Mouse (Mus musculus) gastrocnemius, adult 18-20 months (tissue): ENCODE measurements around the gene Grik3. TPM values are rescaled to one million over a fixed set of nuclear protein-coding genes. Genes with fewer than 3 reads are reported as not detected.

Source experiments
- DNase-seq: peaks from one replicate; pipeline ENCODE4 v3.0.0; 2021; ENCODE audit warnings: low spot score
- long read RNA-seq, 2 experiments: library from polyadenylated mRNA; stranded (forward); transcript quantifications; one replicate each; pipeline ENCODE4 v2.0.0; 2021
- total RNA-seq, 2 experiments: library from RNA; stranded (reverse); gene quantifications; 2 replicates each; pipeline ENCODE4 v1.2.3; 2021

Gene Grik3
- under 1 TPM; 0.12 to 0.18 TPM for total RNA-seq
- long read RNA-seq, experiment 1, partial matches to known transcripts: 0 of 1 reads
- long read RNA-seq, experiment 1, other reads (novel, unspliced or antisense): 1 of 1 reads
- long read RNA-seq, experiment 2, partial matches to known transcripts: 0 of 4 reads
- long read RNA-seq, experiment 2, other reads (novel, unspliced or antisense): 4 of 4 reads

DNA sequence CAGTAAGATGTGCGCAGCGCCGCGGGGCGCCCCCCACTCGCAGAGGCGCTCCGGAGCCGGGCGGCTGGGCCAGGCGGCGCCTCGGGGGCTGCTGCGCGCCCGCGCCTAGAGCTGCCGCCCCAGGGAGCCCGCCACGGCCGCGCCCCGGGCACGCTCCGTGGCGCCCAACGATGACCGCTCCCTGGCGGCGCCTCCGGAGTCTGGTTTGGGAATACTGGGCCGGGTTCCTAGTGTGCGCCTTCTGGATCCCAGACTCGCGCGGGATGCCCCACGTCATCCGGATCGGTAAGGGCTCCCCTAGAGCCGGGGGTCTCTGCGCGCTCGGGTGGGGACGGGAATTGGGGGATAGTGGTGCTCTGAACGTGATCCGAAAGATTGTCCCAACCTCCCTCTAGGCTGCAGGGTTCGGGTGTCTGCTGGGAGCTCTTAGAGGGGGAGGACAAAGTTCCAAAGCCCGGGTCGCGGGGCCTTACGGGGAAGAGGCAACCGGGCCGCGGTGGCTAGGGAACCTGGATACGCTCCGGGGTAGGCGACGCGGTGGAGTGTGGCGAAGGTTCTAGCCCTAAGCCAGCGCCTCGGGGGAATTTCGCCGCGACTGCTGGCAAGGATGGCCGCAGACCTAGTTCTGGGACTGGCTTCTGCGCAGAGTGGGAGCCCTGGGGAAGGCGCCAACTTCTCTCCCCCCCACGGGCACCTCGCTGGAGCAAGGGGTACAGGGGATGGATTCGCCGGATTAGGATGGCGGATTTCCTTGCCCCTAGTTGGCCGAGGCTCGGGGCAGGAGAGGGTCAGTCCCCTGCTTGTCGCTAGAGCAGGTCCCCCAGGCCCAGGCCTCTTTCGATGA, at the start of gene Grik3:
TSS of gene Grik3 (plus strand) at position 40 of the 844 bp plus-strand sequence.
- DNase-seq: no peak

DNA sequence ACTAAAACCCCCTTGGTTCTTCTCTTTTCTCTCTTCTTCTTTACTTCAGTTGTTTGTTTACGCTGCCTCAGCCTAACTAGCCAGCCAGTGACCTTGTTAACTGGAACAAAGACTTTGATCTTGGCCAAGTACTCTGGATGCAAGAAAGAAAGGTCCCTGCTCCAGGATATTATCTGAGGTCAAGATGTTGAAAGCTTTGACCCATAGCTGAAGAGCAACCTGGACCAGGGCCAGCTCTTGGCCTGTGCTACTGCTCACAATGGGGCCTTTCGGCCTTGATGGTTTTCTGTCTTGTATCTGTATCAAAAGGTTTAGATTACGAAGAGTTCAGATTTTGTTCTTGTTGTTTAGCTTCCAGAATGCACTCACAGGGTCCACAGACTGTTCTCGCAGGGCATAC, 48.7 kb upstream of the Grik3 start:
- DNase-seq: no peak

DNA sequence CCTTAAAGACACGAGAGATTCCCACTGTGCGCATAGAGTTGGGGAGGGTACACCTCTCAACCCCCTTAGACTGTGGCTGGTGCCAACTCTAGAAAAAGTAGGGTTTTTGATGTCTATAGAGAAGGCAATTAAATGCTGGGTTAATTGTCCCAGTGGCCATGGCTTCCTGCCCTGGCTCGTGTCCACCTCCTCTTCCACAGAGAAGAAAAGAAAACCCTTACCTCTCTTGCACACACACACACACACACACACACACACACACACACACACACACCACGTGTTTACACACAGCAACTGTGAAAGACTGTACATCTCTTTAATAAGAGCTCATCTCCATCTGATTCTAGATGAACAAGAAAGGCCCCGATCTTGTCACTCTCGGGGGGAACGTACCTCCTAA, 46.1 kb upstream of the Grik3 start:
- DNase-seq: no peak

DNA sequence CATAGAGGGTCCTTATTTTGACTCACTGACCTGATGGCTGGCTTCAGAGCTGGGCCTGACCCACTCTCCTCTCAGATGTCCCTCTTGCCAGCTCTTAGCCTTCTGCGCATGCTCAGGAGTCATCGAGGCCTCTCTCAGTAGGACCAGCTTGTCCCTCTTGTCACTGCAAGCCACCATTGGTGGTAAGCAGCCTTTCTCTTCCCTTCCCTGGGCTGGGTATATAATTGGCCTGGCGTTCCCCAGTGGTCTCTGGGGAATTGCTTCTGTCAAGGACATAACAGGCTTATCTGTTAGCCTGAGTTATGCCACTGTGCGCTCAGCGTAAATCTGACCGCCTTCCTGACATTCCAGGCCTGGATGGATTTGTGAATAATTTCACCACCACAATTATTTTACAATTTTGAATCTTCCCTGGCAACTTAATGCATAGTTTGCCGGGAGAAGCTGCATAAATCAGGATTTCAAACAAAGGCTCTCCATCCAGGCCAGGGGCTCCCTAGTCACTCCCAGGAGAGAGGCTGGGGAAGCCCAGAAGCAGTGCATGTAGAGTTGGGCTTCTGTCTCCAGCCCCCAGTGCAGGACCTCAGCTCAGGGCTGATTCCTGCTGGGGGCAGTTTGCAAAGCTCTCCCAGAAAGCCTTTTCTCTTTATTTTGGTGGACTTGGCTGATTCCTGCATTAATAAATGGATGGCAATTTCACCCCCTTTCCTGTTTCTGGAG, 39.7 kb upstream of the Grik3 start:
- no peak for DNase-seq

DNA sequence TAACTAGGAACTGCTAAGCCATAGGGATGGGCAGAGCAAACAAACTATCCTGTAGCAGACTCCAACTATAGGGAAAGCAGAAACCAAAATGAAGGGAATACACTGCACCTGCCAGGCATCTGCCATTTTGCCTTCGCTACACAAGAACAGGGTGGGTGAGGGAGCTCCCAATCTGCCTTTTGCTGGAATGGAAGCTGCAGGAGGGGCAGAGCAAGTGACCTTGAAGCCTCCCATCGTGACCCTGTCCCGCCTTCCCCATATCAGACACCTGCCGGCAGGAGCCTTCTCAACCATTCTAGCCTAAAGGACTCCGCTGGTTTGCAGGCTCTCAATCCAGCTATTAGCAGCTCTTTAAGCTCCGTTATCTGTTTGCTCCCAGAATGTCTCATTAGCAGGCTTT, 38.7 kb upstream of the Grik3 start:
- no peak for DNase-seq

DNA sequence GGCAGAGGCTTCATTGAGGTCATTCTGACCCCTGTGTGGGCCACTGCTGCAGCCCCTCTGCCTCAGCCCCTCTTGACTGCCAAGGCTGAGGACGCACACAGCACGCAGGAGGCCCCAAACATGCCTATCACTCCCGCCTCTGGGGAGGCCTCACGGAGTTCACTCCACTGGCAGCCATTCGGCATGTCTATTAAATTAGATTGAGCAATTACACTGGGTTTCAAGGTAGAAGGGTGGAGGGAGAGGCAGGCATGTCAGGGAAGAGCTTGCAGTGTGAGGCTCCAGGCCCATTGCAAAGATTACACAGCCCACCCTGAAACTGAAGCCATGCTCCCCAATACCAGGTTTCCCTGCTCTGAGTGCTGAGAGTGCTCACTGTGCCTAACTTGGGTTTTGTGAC, 34.0 kb upstream of the Grik3 start:
- DNase-seq: no peak

DNA sequence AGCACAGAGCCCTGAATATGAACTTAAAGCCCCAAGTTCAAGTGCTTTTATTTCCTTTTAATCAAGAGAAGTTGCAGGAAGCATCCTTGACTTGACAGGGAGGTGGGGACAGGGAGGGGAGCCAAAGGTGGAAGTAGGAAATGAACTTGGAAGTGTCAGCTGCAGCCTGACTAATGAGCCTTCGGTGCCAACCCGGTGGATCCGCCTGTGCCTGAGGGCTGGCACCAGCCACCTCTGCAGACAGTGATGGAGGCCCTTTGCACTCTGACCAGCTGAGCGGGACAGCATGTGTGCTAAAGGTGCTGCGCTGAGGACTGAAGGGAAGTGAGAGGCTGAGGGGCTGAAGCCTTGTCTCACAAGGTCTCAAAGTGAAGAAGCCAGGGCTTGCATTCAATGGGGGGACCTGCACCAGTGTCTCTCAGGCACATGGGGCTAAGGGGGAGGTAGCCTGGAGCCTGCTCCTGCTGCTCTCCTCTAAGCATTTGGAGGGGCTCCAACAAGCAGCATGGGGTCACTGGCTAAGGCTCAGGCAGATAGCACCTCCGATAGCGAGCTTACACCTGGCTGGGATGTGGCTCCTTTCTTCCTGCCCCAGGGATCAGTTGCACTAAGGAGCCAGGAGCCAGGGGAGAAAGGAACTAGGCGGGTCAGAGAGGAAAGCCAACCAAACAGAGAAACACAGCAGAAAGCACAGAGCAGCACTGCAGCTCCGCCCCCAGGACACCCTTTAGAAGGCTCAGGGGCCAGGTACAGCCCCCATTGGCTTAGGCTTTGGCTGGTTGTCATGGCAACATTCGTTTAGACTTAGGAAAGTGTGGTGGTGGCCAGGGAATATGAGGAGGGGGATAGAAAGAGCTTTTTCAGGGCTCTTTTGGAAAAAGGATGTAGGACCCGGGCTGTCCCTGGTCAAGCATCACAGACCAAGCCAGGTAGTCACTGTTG, 33.1 kb upstream of the Grik3 start:
- DNase-seq: no peak

DNA sequence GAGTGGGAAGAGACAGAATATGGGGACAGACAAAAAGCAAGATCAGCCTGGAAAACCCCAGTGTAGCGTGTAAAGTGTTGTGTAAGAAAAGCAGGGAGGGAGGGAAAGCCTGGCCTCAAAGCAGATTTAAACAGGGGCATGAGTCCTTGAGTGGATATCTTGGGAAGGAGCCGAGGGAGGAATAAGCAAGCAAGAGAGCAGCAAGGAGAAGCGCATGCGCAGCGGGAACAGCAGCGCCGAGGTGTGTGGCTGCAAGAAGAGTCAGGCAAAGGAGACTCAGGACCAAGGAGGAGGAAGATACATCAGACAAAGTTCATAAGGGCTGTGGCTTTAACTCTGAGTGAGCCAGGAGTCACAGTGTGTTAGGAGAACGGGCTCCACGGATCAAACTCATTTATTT, 30.7 kb upstream of the Grik3 start:
- no peak for DNase-seq

DNA sequence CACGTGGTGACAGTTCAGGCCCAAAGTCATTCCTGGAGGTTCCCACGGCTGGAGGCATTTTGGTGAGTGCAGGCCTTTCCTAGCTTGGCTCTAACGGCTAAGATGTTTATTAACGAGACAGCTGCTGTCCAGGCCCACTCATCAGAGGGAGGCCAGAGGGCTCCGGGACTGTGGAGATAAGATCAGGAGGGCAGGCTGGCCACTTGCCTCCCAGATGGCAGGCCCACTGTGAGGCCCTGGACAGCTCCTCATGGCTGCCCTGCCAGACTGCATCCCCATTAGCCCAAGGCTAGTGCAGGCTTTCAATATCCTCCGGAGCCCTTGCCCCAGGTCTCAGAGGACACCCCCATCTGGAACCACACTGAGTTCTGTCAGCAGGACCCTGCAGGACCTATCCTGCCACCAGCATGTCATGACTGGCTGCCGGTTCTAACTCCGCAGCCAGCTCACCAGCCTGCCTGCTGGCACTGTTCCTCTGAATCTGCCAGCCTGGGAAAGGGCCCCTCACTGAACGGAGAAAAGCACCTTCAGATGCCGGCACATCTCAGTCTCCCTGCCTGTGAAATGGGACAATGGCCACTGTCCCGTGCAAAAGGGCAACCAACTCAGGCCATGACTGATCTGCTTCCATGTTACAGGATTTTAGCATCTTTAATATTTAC, 20.7 kb upstream of the Grik3 start:
- DNase-seq: no peak

DNA sequence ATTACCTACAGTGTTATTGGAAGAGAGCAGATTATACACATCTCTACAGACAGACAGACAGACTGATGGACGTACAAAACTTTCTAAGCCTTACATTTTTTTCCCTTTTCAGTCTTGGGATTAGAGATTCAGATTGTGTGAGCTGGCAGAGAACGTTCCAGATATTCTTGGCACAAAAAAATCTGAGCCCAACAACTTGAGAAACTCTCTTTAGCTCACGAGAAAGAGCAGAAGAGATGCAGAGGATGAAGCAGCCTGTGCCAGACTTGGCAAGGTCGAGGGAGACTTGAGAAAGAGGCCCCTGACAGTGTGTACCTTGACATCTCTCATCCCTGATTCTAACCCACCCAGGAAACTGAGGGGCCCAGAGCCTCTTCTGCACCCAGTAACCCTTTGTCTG, 15.6 kb upstream of the Grik3 start:
- no peak for DNase-seq

DNA sequence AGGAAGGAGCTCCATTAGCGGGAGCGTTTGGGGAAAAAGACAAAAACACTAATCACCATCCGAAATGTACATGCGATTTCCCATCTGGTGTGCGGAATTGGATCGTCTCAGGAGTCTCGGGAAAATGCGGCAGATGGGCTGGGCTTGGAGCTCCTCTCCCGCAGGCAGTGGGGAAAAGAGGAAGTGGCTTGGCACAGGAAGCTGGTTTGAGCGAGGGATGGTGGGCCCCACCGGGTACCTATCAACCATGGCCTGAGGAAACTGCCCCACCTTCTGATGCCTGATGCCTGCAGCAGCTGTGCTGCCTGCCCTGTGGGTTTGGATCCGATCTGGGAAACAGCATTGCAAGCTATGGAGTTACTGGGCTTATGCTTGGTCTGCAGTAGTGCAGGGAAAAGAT, 12.4 kb upstream of the Grik3 start:
- no peak for DNase-seq

DNA sequence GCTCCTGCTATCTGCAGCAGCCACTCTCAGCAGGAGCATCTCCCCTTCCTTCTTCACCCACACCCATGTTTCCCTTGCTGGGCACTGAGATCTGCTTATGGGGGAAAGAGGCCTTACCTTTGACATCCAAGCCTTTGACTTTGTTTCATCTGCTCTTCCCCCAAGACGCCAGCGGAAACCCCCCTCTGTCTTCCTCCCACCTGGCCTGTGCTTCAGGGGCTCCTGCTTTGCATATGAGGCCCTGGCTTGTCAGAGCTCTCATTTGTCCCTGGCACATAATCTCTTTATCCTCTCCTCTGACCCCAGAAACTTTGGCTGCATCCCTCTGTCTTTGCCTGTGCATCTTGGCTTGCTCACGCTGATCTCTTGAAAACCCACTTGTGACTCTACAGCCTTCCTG, 9.2 kb upstream of the Grik3 start:
- DNase-seq: no peak

DNA sequence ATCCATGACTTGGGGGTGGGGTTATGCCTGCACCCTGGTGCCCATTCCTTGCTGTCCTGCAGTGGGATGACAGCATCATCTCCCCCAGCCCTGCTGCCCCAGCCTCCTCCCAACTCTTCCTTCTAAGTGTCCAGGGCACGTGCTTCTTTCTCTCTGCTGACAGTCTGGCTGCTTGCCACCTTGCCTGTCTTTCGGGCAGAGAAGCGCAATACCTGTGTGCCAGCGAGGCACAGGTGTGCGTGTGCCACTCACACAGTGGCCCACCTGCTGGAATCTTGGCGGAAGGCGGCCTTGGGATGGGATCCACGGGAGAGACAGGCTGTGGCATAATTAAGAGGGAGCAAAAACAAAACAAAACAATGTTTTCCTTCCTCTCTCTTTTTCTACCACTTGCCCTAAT, 6.4 kb upstream of the Grik3 start:
- no peak for DNase-seq

DNA sequence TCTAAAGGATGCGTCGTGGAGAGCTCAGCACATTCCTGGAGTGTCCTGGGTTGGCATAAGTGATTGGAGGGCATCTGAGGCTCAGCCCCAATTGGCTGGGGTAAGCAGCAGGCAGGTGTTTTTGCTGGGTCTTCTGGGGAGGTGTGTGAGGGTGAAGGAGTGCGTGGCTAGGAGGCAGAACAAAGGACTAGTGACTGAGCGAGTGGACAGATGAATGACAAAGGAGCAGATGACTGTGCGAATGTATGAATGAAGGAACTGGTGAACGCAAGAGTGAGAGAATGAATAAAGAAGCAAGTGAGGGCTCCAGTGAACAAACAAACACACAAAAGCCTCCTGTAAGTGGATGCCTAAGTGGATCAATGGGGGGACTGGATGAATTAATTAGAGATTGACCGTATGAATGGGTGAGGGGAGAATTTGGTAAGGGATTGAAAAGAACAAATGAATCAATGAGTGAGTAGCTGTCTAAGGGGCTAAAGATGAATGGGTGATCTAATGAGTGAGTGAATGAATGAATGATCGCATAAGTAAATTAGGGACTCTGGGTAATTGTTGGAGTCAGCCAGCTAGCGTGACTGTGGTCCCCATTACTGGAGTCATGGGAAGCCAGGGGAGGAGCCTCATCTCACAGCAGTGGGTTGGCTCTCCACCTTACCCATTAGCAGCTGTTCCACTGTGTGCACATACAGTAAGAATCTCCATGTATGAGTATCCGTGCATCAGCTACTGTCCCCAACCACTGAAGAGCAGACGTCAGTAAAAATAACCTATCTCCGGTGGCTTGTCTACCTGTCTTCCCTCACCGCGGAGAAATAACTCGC, 4.9 kb upstream of the Grik3 start:
- no peak for DNase-seq

DNA sequence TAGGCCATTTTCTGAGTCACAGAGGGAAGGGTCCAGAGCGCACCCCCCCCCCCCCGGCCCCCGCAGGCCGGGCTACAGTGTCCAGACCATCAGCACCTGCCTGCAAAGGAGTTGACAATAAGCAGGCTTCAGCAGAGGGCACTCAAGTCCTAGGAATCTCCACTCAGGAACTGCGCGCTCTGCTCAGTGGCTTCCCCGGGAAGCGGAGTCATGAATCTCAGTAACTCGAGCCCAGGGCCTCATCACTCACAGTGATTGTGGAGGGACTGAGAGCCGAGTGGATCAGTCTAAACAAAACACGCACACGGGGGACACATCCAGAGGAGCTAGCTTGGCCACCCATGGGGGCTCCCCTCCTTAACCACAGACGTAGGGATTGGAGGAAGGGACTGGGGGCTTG, 3.9 kb upstream of the Grik3 start:
- no peak for DNase-seq

DNA sequence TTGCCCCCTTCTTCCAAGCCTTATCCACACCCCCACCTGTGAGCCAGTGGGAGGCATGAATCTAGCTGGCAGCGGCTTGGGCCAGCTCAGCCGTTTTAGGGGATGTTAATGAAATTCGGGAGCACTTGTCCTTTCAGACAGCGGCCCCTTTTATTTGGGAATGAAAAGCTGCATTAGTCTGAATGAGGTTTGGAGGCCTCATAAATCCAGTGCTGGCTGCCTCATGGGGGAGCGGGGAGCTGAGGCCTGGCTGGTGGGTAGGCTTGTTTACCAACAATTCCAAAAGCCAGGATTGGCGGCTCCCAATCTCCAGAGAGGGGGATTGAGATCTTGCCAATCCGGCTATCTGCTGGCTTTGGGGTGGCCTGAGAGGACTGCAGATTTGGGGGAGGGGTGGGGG, 3.5 kb upstream of the Grik3 start:
- DNase-seq: no peak

DNA sequence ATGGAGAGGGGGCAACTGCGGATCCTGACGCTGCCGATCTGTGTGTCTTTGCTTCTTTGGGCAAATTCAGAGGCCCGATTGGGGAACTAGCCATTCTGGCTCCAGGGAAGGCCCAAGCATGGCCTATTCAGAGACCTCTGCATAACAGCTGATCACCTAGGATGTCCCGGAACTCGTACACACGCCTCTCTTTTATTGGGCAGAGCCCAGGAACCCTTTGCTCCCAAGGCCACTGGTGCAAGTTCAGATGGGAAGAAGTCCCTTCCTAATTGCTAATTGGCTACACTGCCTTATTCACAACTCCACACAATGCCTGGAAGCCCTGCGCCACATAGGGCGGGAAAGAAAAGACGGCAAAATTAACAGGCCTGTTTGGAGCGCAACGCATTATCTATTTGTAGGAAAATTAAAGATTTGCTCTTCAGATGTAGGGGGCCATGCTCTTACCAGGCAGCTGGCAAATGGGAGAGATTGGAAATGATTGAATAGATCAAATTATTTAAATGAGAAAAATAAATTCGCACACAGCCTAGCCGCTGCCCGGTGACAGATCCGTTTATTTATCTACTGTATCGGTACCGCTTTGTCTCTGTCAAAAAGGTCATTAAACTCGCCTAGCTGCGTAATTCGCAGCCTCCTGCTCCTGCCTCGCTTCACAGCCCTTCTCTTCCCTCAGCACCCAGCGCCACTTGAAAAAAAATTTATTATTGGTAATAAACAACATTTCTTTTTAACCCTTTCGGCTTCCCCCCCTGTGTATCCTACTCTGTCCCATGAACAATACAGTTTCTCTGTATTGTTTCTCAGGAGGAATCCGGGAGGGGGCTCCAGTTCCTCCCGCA, 1.5 kb upstream of the Grik3 start:
- no peak for DNase-seq

DNA sequence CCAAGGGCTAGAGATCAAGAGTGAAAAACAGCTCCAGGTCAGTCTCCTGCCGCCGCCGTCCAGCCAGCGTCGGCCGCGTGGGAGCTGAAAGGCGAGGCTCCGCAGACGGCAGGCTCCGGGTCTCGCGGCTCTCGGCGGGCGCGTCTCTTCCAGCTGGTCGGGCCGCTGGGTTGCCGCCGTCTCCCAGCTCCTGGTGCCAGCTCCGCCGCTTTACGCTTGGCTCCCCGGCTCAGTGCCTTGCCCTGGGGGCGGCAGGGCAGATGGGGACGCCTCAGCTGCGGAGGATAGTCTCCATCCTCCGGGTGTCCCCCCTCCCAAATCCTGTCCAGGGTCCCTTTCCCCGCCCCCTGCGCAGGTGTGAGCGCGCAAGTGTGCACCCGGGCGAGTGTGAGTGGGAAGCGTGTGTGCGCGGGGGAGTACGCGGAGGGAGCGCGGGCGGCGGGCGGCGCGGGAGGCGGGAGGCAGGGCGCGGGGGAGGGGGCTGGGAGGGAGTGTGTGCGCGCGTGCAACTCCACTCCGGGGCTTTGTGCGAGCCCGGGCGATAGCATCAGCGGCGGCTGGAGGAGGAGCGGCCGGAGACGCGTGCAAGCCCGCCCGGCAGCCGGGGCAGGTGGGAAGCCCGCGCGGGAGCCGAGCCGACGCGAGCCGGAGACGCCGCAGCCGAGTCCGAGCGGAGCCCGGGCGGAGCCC, 454 bp upstream of the Grik3 start:
- no peak for DNase-seq
